Mouse (Mus musculus): ENCODE data around the gene Olfr1335. TPM values are rescaled to one million over a fixed set of nuclear protein-coding genes. Genes with fewer than 3 reads are reported as not detected.
"Not testable (repeated sequence)": the region's sequence is repeated elsewhere in the genome, so short reads cannot be mapped to it uniquely, and the experiment has no call there.

Gene Olfr1335
- polyA plus RNA-seq (2012; rRNA removed) = not detected in 2 replicates

DNA sequence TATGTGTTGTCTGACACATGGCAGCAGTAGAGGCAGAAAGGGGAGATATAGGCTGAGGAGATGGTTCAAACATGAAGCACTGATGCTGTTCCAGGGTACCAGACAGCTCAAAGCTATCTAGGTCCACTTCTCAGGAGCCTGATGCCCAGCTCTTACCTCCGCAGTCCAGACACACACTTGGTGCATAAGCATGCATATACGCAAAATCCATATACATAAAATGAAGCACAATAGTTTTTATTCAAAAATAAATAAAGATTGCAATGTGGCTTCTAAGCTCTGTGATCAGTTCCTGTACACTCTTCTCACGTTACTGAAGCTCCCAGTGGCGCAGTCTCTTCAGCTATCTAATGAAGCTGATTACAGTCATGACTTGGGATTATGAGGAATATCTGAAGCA is at the start of gene Olfr1335:
TSS of gene Olfr1335 (minus strand) at position 101 of the 400 bp plus-strand sequence.
- Histone ChIP-seq H3K27ac (ENCODE audit: control insufficient read depth, insufficient read depth, low read length) (no peak within 1 kb of the TSS), H3K4me1 (replicated peaks; ENCODE audit: control insufficient read depth, insufficient read depth, low read length) (no peaks in the 10 kb centered on the region), H3K4me3 (ENCODE audit: control insufficient read depth, insufficient read depth, low read length) (no peak within 1 kb of the TSS), H3K27me3 (ENCODE audit: control insufficient read depth, insufficient read depth, low read length) (no peaks in the 10 kb centered on the region), H3K36me3 (ENCODE audit: control insufficient read depth, insufficient read depth, low read length) (no peaks in the 10 kb centered on the region)
- TF ChIP-seq CTCF (IDR thresholded peaks at IDR 0.05; ENCODE audit: borderline replicate concordance, control insufficient read depth, extremely low read depth, insufficient read depth, low read length, poor library complexity) (no peak), POLR2A (IDR thresholded peaks at IDR 0.05; ENCODE audit: control insufficient read depth, extremely low read depth, insufficient read depth, low read length, poor library complexity) (no peak)
- no peak for DNase-seq
- WGBS = 94% methylated on average over 4 of the region's 4 CpGs

DNA sequence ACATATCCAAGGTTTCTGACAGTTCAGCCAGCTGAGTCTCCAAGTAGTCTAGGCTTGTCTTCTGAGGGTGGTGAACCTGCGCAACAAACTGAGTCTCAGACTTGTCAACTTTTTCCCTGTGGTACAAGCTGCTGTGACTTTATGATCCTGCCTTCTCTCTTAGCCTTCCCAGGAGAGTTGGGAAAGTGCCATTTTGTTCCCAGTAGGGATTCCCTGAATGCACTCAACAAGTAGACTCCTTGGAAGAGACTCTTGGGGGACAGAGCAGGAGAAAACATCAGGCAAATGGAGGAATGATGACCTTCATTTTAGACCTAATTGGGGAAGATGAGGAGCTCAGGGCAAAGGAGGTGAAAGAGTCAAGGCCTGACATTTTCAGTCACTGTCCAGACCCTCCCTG is 26.4 kb upstream of the Olfr1335 start, which contains the start of gene Olfr1333:
TSS of gene Olfr1333 (minus strand) at position 101 of the 400 bp plus-strand sequence.
- Histone ChIP-seq H3K4me3 (ENCODE audit: control insufficient read depth, insufficient read depth, low read length) (no peak within 1 kb of the TSS), H3K4me1 (replicated peaks; ENCODE audit: control insufficient read depth, insufficient read depth, low read length) (no peaks in the 10 kb centered on the region), H3K36me3 (ENCODE audit: control insufficient read depth, insufficient read depth, low read length) (no peaks in the 10 kb centered on the region), H3K27me3 (ENCODE audit: control insufficient read depth, insufficient read depth, low read length) (no peaks in the 10 kb centered on the region), H3K27ac (ENCODE audit: control insufficient read depth, insufficient read depth, low read length) (no peak within 1 kb of the TSS)
- no peak for DNase-seq
- WGBS = 92% methylated on average over 1 of the region's 1 CpGs
- TF ChIP-seq POLR2A (IDR thresholded peaks at IDR 0.05; ENCODE audit: control insufficient read depth, extremely low read depth, insufficient read depth, low read length, poor library complexity) (no peak), CTCF (IDR thresholded peaks at IDR 0.05; ENCODE audit: borderline replicate concordance, control insufficient read depth, extremely low read depth, insufficient read depth, low read length, poor library complexity) (no peak)

DNA sequence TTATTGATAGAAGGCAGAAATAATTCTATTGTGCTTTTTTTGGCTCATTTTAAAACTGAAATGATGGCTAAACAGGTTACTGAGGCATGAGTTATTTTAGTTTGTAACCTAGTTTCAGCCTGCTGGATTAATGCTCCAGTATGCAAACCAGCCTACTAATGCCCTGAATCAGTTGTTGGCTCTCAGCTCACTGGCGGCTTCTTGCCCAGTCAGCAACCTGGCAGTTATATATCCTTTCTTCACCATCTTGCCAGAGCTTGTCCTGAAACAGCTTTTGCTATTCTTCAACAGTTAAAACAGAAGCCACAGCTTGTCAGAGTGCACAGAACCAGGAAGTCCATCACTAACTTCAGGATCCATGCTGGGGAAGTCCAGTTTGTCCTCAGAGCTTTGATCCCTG is 9.2 kb upstream of the Olfr1335 start:
- H3K27ac ChIP-seq (ENCODE audit: control insufficient read depth, insufficient read depth, low read length) = no peak overlapping the region
- TF ChIP-seq CTCF (IDR thresholded peaks at IDR 0.05; ENCODE audit: borderline replicate concordance, control insufficient read depth, extremely low read depth, insufficient read depth, low read length, poor library complexity) (no peak), POLR2A (IDR thresholded peaks at IDR 0.05; ENCODE audit: control insufficient read depth, extremely low read depth, insufficient read depth, low read length, poor library complexity) (no peak)
- no peak overlapping the region for H3K4me3 ChIP-seq (ENCODE audit: control insufficient read depth, insufficient read depth, low read length)
- no peaks in the 10 kb centered on the region for H3K4me1 ChIP-seq (replicated peaks; ENCODE audit: control insufficient read depth, insufficient read depth, low read length)
- DNase-seq = no peak
- WGBS = 91% methylated on average over 1 of the region's 1 CpGs
- H3K27me3 ChIP-seq (ENCODE audit: control insufficient read depth, insufficient read depth, low read length) = no peaks in the 10 kb centered on the region
- H3K36me3 ChIP-seq (ENCODE audit: control insufficient read depth, insufficient read depth, low read length) = no peaks in the 10 kb centered on the region

DNA sequence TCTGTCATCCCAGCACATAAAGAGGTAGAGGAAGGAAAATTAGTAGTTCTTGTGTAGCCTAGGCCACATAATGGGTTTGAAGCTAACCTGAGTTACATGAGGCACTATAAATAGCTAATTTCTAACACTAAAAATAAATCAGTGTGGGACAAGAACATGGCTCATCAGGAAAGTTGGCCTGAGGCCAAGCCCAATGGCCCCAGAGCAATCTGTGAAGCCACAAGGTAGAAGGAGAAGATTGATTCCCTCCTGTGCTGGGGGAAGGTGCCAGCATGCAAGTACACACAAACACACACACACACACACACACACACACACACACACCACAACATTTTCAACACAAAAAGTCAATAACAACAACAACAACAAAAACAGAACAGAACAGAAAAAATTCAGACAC is 16.9 kb downstream of the Olfr1335 start:
- H3K36me3 ChIP-seq (ENCODE audit: control insufficient read depth, insufficient read depth, low read length); H3K27me3 ChIP-seq (ENCODE audit: control insufficient read depth, insufficient read depth, low read length); H3K4me1 ChIP-seq (replicated peaks; ENCODE audit: control insufficient read depth, insufficient read depth, low read length); H3K4me3 ChIP-seq (ENCODE audit: control insufficient read depth, insufficient read depth, low read length); H3K27ac ChIP-seq (ENCODE audit: control insufficient read depth, insufficient read depth, low read length); DNase-seq: not testable (repeated sequence)

DNA sequence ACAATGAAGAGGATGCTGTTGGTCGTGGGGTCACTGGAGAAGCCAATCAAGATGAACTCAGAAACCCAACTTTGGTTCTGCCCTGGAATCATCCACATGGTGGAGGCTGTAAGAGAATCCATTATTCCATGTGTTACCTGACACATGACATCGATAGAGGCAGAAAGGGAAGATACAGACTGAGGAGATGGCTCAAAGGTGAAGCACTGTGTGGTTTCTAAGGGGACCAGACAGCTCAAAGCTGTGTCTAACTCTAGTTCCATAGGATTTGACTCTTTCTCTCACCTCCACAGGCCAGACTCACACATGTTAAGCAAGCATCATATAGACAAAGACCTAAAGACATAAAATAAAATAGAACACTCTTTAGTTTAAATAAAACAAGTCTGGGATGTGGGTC is 27.3 kb downstream of the Olfr1335 start, which contains the start of gene Olfr1337:
TSS of gene Olfr1337 (minus strand) at position 101 of the 400 bp plus-strand sequence.
- TF ChIP-seq POLR2A (IDR thresholded peaks at IDR 0.05; ENCODE audit: control insufficient read depth, extremely low read depth, insufficient read depth, low read length, poor library complexity) (no peak), CTCF (IDR thresholded peaks at IDR 0.05; ENCODE audit: borderline replicate concordance, control insufficient read depth, extremely low read depth, insufficient read depth, low read length, poor library complexity) (no peak)
- 78% methylated on average over 2 of the region's 2 CpGs for WGBS
- no peak within 1 kb of the TSS for H3K4me3 ChIP-seq (ENCODE audit: control insufficient read depth, insufficient read depth, low read length)
- no peak within 1 kb of the TSS for H3K27ac ChIP-seq (ENCODE audit: control insufficient read depth, insufficient read depth, low read length)
- no peak for DNase-seq
- no peaks in the 10 kb centered on the region for H3K27me3 ChIP-seq (ENCODE audit: control insufficient read depth, insufficient read depth, low read length)
- no peaks in the 10 kb centered on the region for H3K4me1 ChIP-seq (replicated peaks; ENCODE audit: control insufficient read depth, insufficient read depth, low read length)
- no peaks in the 10 kb centered on the region for H3K36me3 ChIP-seq (ENCODE audit: control insufficient read depth, insufficient read depth, low read length)

Other genes with a start within 250 kb of the Olfr1335 start
- gene Cfap57, start 189.2 kb downstream of the Olfr1335 start, polyA plus RNA-seq (2012; rRNA removed) = 0.05 TPM in 2 replicates
- gene Ebna1bp2, start 189.1 kb downstream of the Olfr1335 start, polyA plus RNA-seq (2012; rRNA removed) = 29.7 and 32.1 TPM in 2 replicates
- not detected in 2 replicates for gene Olfr62, start 151.0 kb downstream of the Olfr1335 start, polyA plus RNA-seq (2012; rRNA removed)
- 0.13 TPM in 1 of 2 replicates, not detected in the other for gene Olfr1342, start 117.2 kb downstream of the Olfr1335 start, polyA plus RNA-seq (2012; rRNA removed)
- 0.15 TPM in 1 of 2 replicates, not detected in the other for gene Olfr1341, start 106.4 kb downstream of the Olfr1335 start, polyA plus RNA-seq (2012; rRNA removed)
- gene Olfr1340, start 89.8 kb downstream of the Olfr1335 start, polyA plus RNA-seq (2012; rRNA removed) = not detected in 2 replicates
- not detected in 2 replicates for gene Olfr1339, start 77.8 kb downstream of the Olfr1335 start, polyA plus RNA-seq (2012; rRNA removed)
- gene Olfr1338, start 51.2 kb downstream of the Olfr1335 start, polyA plus RNA-seq (2012; rRNA removed) = not detected in 2 replicates
- gene Olfr1337, start 27.4 kb downstream of the Olfr1335 start, polyA plus RNA-seq (2012; rRNA removed) = 0.11 TPM in 1 of 2 replicates, not detected in the other
- not detected in 2 replicates for gene Olfr1333, start 26.3 kb upstream of the Olfr1335 start, polyA plus RNA-seq (2012; rRNA removed)
- not detected in 2 replicates for gene Olfr1331, start 54.7 kb upstream of the Olfr1335 start, polyA plus RNA-seq (2012; rRNA removed)
- not detected in 2 replicates for gene Olfr1330, start 78.7 kb upstream of the Olfr1335 start, polyA plus RNA-seq (2012; rRNA removed)
- not detected in 2 replicates for gene Olfr1329, start 107.5 kb upstream of the Olfr1335 start, polyA plus RNA-seq (2012; rRNA removed)
- gene Olfr1328, start 128.7 kb upstream of the Olfr1335 start, polyA plus RNA-seq (2012; rRNA removed) = not detected in 2 replicates
- gene Lao1, start 151.6 kb upstream of the Olfr1335 start, polyA plus RNA-seq (2012; rRNA removed) = 0.10 and 0.18 TPM in 2 replicates

All from thymus, adult 2 months (tissue).